Mouse (Mus musculus): ENCODE results near the gene Map4k2.

Gene Map4k2

GRCm38 (mm10) chr19:6390251-6390650 is 49.3 kb downstream of the Map4k2 start:
- POLR2A ChIA-PET, result interaction anchor here in 3 of 4 experiments (1.8 to 21.5 kb wide), 8 partner anchors 7 to 26 kb away, joined by 5 to 493 read pairs (median 11); partner anchors contain the start of gene Sf1 (in 3 of the 3)
- CTCF ChIA-PET, result interaction anchor here in 2 of 4 experiments (0.7 to 2.4 kb wide), 5 partner anchors 11 to 162 kb away, joined by 3 to 6 read pairs (median 3); no protein-coding TSS in a partner anchor

- ChIA-PET CTCF (no interaction called here), POLR2A (interaction anchor here in 2 of 4 experiments (0.6 to 21.5 kb wide), 4 partner anchors 9 to 477 kb away, joined by 3 to 493 read pairs (median 5); partner anchors contain the start of genes Pygm (in 1 of the 2) and Sf1 (in 1 of the 2))
Measured at GRCm38 (mm10) chr19:6392743-6393393, 51.9 kb downstream of the Map4k2 start.

- POLR2A ChIA-PET, result no interaction called here
- CTCF ChIA-PET, result no interaction called here
Measured at GRCm38 (mm10) chr19:6393637-6394036, 52.7 kb downstream of the Map4k2 start.

GRCm38 (mm10) chr19:6396237-6396636 is 55.3 kb downstream of the Map4k2 start:
- ChIA-PET CTCF (interaction anchor here in 2 of 4 experiments (0.6 to 2.2 kb wide), 6 partner anchors 12 to 326 kb away, joined by 3 to 14 read pairs (median 4); no protein-coding TSS in a partner anchor), POLR2A (interaction anchor here in 3 of 4 experiments (0.7 to 6.1 kb wide), 10 partner anchors 8 to 223 kb away, joined by 3 to 66 read pairs (median 20); partner anchors contain the start of genes Pygm (in 2 of the 3) and Sf1 (in 2 of the 3))

GRCm38 (mm10) chr19:6397582-6398249 is 56.8 kb downstream of the Map4k2 start:
- ChIA-PET POLR2A (interaction anchor here (0.5 to 6.1 kb wide), 37 partner anchors 9 to 1060 kb away, joined by 3 to 66 read pairs (median 4); partner anchors contain the start of genes Sf1 (in 3 of the 4), Pygm (in 2 of the 4), Cdca5 (in 1 of the 4) and Frmd8 (in 1 of the 4)), CTCF (interaction anchor here (0.7 to 2.2 kb wide), 14 partner anchors 9 to 524 kb away, joined by 3 to 11 read pairs (median 3); partner anchors contain the start of genes Pygm (in 1 of the 4) and Sf1 (in 1 of the 4))

GRCm38 (mm10) chr19:6398447-6399284 is 57.7 kb downstream of the Map4k2 start:
- CTCF ChIA-PET, result interaction anchor here (0.6 to 1.8 kb wide), 7 partner anchors 14 to 461 kb away, joined by 3 to 9 read pairs (median 4); partner anchors contain the start of gene Pygm (in 1 of the 4)
- POLR2A ChIA-PET, result interaction anchor here in 3 of 4 experiments (0.7 to 6.1 kb wide), 32 partner anchors 8 to 660 kb away, joined by 3 to 66 read pairs (median 4); partner anchors contain the start of genes Pygm (in 2 of the 3), Sf1 (in 2 of the 3), Cdca5 (in 1 of the 3) and Ehd1 (in 1 of the 3)

- ChIA-PET POLR2A (interaction anchor here in 3 of 4 experiments (0.5 to 6.1 kb wide), 17 partner anchors 7 to 558 kb away, joined by 3 to 66 read pairs (median 7); partner anchors contain the start of genes Men1 (in 2 of the 3), Pygm (in 2 of the 3), Sf1 (in 2 of the 3) and Ehd1 (in 1 of the 3)), CTCF (interaction anchor here in 2 of 4 experiments (1.5 to 1.6 kb wide), 2 partner anchors 13 to 52 kb away, joined by 6 read pairs; no protein-coding TSS in a partner anchor)
Measured at GRCm38 (mm10) chr19:6399285-6400095, 58.6 kb downstream of the Map4k2 start, which contains the start of gene Rasgrp2. Rasgrp2 (plus strand) TSS chr19:6399340.

- POLR2A ChIA-PET, result interaction anchor here in 3 of 4 experiments (0.5 to 6.1 kb wide), 14 partner anchors 6 to 559 kb away, joined by 3 to 35 read pairs (median 4); partner anchors contain the start of genes Sf1 (in 3 of the 3), Pygm (in 2 of the 3) and Men1 (in 1 of the 3)
- CTCF ChIA-PET, result interaction anchor here in 3 of 4 experiments (0.6 to 2.5 kb wide), 14 partner anchors 10 to 354 kb away, joined by 3 to 14 read pairs (median 4); no protein-coding TSS in a partner anchor
Measured at GRCm38 (mm10) chr19:6400096-6401086, 59.5 kb downstream of the Map4k2 start.

- CTCF ChIA-PET, result interaction anchor here (0.5 to 2.5 kb wide), 33 partner anchors 11 to 548 kb away, joined by 3 to 14 read pairs (median 4); partner anchors contain the start of gene Nrxn2 (in 1 of the 4)
- POLR2A ChIA-PET, result interaction anchor here in 3 of 4 experiments (0.6 to 8.0 kb wide), 24 partner anchors 11 to 362 kb away, joined by 3 to 89 read pairs (median 4); partner anchors contain the start of genes Sf1 (in 3 of the 3), Pygm (in 2 of the 3), Atg2a (in 1 of the 3) and Ehd1 (in 1 of the 3)
Measured at GRCm38 (mm10) chr19:6401131-6401815, 60.3 kb downstream of the Map4k2 start.

GRCm38 (mm10) chr19:6401951-6402350 is 61.0 kb downstream of the Map4k2 start:
- ChIA-PET CTCF (interaction anchor here (0.6 to 2.5 kb wide), 26 partner anchors 11 to 549 kb away, joined by 3 to 14 read pairs (median 4); partner anchors contain the start of gene Nrxn2 (in 1 of the 4)), POLR2A (interaction anchor here in 3 of 4 experiments (0.6 to 8.0 kb wide), 20 partner anchors 11 to 363 kb away, joined by 3 to 89 read pairs (median 4); partner anchors contain the start of genes Pygm (in 2 of the 3), Sf1 (in 2 of the 3), Atg2a (in 1 of the 3) and Ehd1 (in 1 of the 3))

GRCm38 (mm10) chr19:6403869-6404268 is 62.9 kb downstream of the Map4k2 start:
- POLR2A ChIA-PET, result interaction anchor here in 3 of 4 experiments (0.6 to 8.0 kb wide), 13 partner anchors 6 to 584 kb away, joined by 3 to 89 read pairs (median 3); partner anchors contain the start of genes Nrxn2 (in 1 of the 3), Pygm (in 1 of the 3), Rasgrp2 (in 1 of the 3) and Sf1 (in 1 of the 3)
- CTCF ChIA-PET, result interaction anchor here in 2 of 4 experiments (0.9 to 5.5 kb wide), 4 partner anchors 12 to 195 kb away, joined by 3 to 42 read pairs (median 10); partner anchors contain the start of gene Nrxn2 (in 1 of the 2)

All from embryonic stem cell, embryonic (primary cell).